Mouse (Mus musculus): ENCODE results near the gene Zzz3. TPM values are rescaled to one million over a fixed set of nuclear protein-coding genes. Genes with fewer than 3 reads are reported as not detected.

Zzz3 gene
- polyA plus RNA-seq, 1 experiment from 2014 or later: 25.5 TPM

GRCm38 (mm10) chr3:152435590-152435989, 40.3 kb downstream of the Zzz3 start:
- H3K36me3 ChIP-seq (ENCODE audit: insufficient read depth, low read length): no peaks in the 10 kb centered on the region
- no peak overlapping the region for H3K9ac ChIP-seq (replicated peaks; ENCODE audit: low read depth)
- H3K4me1 ChIP-seq (ENCODE audit: insufficient read depth, low read depth, low read length): no peaks in the 10 kb centered on the region
- TF ChIP-seq CTCF (IDR thresholded peaks at IDR 0.05): no peak
- TF ChIP-seq EP300 (IDR thresholded peaks at IDR 0.05): no peak
- H3K4me3 ChIP-seq (ENCODE audit: low read depth, low read length): no peak overlapping the region
- H3K9me3 ChIP-seq (ENCODE audit: low read length): no peaks in the 10 kb centered on the region
- H3K27ac ChIP-seq (ENCODE audit: low read length): no peak overlapping the region
- ATAC-seq (no peak), DNase-seq (ENCODE audit: low spot score) (no peak)
- H3K27me3 ChIP-seq (replicated peaks; ENCODE audit: insufficient read depth, low read length): no peaks in the 10 kb centered on the region
- H3K4me2 ChIP-seq (replicated peaks; ENCODE audit: low read depth, low read length): no peak overlapping the region

GRCm38 (mm10) chr3:152438068-152438467, 42.8 kb downstream of the Zzz3 start:
- ATAC-seq (no peak), DNase-seq (ENCODE audit: low spot score) (no peak)
- H3K4me2 ChIP-seq (replicated peaks; ENCODE audit: low read depth, low read length): no peak overlapping the region
- no peak overlapping the region for H3K9ac ChIP-seq (replicated peaks; ENCODE audit: low read depth)
- no peak for TF ChIP-seq CTCF (IDR thresholded peaks at IDR 0.05)
- no peak for TF ChIP-seq EP300 (IDR thresholded peaks at IDR 0.05)
- no peaks in the 10 kb centered on the region for H3K9me3 ChIP-seq (ENCODE audit: low read length)
- H3K27ac ChIP-seq (ENCODE audit: low read length): no peak overlapping the region
- H3K4me1 ChIP-seq (ENCODE audit: insufficient read depth, low read depth, low read length): no peaks in the 10 kb centered on the region
- no peak overlapping the region for H3K4me3 ChIP-seq (ENCODE audit: low read depth, low read length)
- no peaks in the 10 kb centered on the region for H3K27me3 ChIP-seq (replicated peaks; ENCODE audit: insufficient read depth, low read length)
- 98% methylated on average over 7 of the region's 7 CpGs for WGBS
- no peaks in the 10 kb centered on the region for H3K36me3 ChIP-seq (ENCODE audit: insufficient read depth, low read length)

- Histone ChIP-seq H3K36me3 (ENCODE audit: insufficient read depth, low read length) (no peaks in the 10 kb centered on the region), H3K27me3 (replicated peaks; ENCODE audit: insufficient read depth, low read length) (no peaks in the 10 kb centered on the region), H3K4me1 (ENCODE audit: insufficient read depth, low read depth, low read length) (no peaks in the 10 kb centered on the region), H3K9ac (replicated peaks; ENCODE audit: low read depth) (no peak overlapping the region), H3K4me3 (ENCODE audit: low read depth, low read length) (no peak overlapping the region), H3K27ac (ENCODE audit: low read length) (no peak overlapping the region), H3K9me3 (ENCODE audit: low read length) (no peaks in the 10 kb centered on the region), H3K4me2 (replicated peaks; ENCODE audit: low read depth, low read length) (no peak overlapping the region)
- no peak for DNase-seq (ENCODE audit: low spot score)
- WGBS: 91% methylated on average over 4 of the region's 4 CpGs
- ATAC-seq: no peak
- TF ChIP-seq EP300 (IDR thresholded peaks at IDR 0.05) (no peak), CTCF (IDR thresholded peaks at IDR 0.05) (no peak)
These were observed 47.5 kb downstream of the Zzz3 start for GRCm38 (mm10) chr3:152442795-152443194.

- TF ChIP-seq EP300 (IDR thresholded peaks at IDR 0.05): no peak
- TF ChIP-seq CTCF (IDR thresholded peaks at IDR 0.05): no peak
These were observed 48.8 kb downstream of the Zzz3 start for GRCm38 (mm10) chr3:152444114-152444513.

GRCm38 (mm10) chr3:152446966-152447365, 51.7 kb downstream of the Zzz3 start:
- no peaks in the 10 kb centered on the region for H3K27me3 ChIP-seq (replicated peaks; ENCODE audit: insufficient read depth, low read length)
- no peak for ATAC-seq
- WGBS: 77% methylated on average over 1 of the region's 1 CpGs
- no peak overlapping the region for H3K4me2 ChIP-seq (replicated peaks; ENCODE audit: low read depth, low read length)
- H3K4me3 ChIP-seq (ENCODE audit: low read depth, low read length): no peak overlapping the region
- no peak for DNase-seq (ENCODE audit: low spot score)
- H3K27ac ChIP-seq (ENCODE audit: low read length): no peak overlapping the region
- peaks cover 6% of the 10 kb centered on the region; the same call in 1 of the 2 replicates for H3K36me3 ChIP-seq (ENCODE audit: insufficient read depth, low read length)
- TF ChIP-seq EP300 (IDR thresholded peaks at IDR 0.05) (no peak), CTCF (IDR thresholded peaks at IDR 0.05) (no peak)
- H3K9ac ChIP-seq (replicated peaks; ENCODE audit: low read depth): no peak overlapping the region
- no peaks in the 10 kb centered on the region for H3K4me1 ChIP-seq (ENCODE audit: insufficient read depth, low read depth, low read length)
- no peaks in the 10 kb centered on the region for H3K9me3 ChIP-seq (ENCODE audit: low read length)

More at GRCm38 (mm10) chr3:152444114-152444513, 48.8 kb downstream of the Zzz3 start:
- no peak overlapping the region for H3K27ac ChIP-seq (ENCODE audit: low read length)
- H3K4me3 ChIP-seq (ENCODE audit: low read depth, low read length): no peak overlapping the region
- H3K9me3 ChIP-seq (ENCODE audit: low read length): no peaks in the 10 kb centered on the region
- WGBS: 58% methylated on average over 3 of the region's 3 CpGs
- ATAC-seq (no peak), DNase-seq (ENCODE audit: low spot score) (no peak)
- no peaks in the 10 kb centered on the region for H3K36me3 ChIP-seq (ENCODE audit: insufficient read depth, low read length)
- H3K9ac ChIP-seq (replicated peaks; ENCODE audit: low read depth): no peak overlapping the region
- H3K4me1 ChIP-seq (ENCODE audit: insufficient read depth, low read depth, low read length): no peaks in the 10 kb centered on the region
- H3K27me3 ChIP-seq (replicated peaks; ENCODE audit: insufficient read depth, low read length): no peaks in the 10 kb centered on the region
- H3K4me2 ChIP-seq (replicated peaks; ENCODE audit: low read depth, low read length): no peak overlapping the region

- DNase-seq (ENCODE audit: low spot score) (no peak), ATAC-seq (no peak)
- no peaks in the 10 kb centered on the region for H3K4me1 ChIP-seq (ENCODE audit: insufficient read depth, low read depth, low read length)
- H3K27ac ChIP-seq (ENCODE audit: low read length): no peak overlapping the region
- no peak for TF ChIP-seq EP300 (IDR thresholded peaks at IDR 0.05)
- no peak overlapping the region for H3K4me3 ChIP-seq (ENCODE audit: low read depth, low read length)
- WGBS: 95% methylated on average over 2 of the region's 4 CpGs
- peaks cover 17% of the 10 kb centered on the region for H3K36me3 ChIP-seq (ENCODE audit: insufficient read depth, low read length)
- no peak overlapping the region for H3K4me2 ChIP-seq (replicated peaks; ENCODE audit: low read depth, low read length)
- no peaks in the 10 kb centered on the region for H3K27me3 ChIP-seq (replicated peaks; ENCODE audit: insufficient read depth, low read length)
- no peak overlapping the region for H3K9ac ChIP-seq (replicated peaks; ENCODE audit: low read depth)
- H3K9me3 ChIP-seq (ENCODE audit: low read length): no peaks in the 10 kb centered on the region
These were observed 57.9 kb downstream of the Zzz3 start for GRCm38 (mm10) chr3:152453163-152453562.

All from lung, postnatal 0 days (tissue).